19 mouse cellular contexts compared by ENCODE assay signal in genomic region chr8:54886987-54887785, GRCm38 (mm10). TPM values are rescaled to one million over a fixed set of nuclear protein-coding genes. Genes with fewer than 3 reads are reported as not detected.
A peak's percentile ranks its signal among the peaks of the same experiment; 100 is the strongest.
DNase-seq lines count a peak whose midpoint lies in the region; ATAC-seq and TF ChIP-seq lines count a peak whose summit lies in the region.
"Had no signal": no experiment of that assay in that cellular context is flagged by ENCODE, and none has a peak within 500 bp of the region (broad histone marks: within the 10 kb centered on the region; RNA-seq: fewer than 3 reads in every experiment).

Gene Wdr17 (minus strand): TSS chr8:54887184.

- H3K9me3 ChIP-seq in hindbrain, embryonic 14.5 days (ENCODE audit: control insufficient read depth, low read length): no peaks in the 10 kb centered on the region
- no peaks in the 10 kb centered on the region for H3K9me3 ChIP-seq in hindbrain, embryonic 11.5 days (ENCODE audit: control insufficient read depth, low read length)
- H3K9me3 ChIP-seq: limb, embryonic 12.5 days; lung, embryonic 15.5 days; neural tube, embryonic 13.5 days had no signal

- no peak for ATAC-seq in hindbrain, embryonic 14.5 days (ENCODE audit: low FRiP score)
- no peak for ATAC-seq in hindbrain, embryonic 11.5 days (ENCODE audit: low FRiP score)
- ATAC-seq: Patski had no signal

- no peak for TF ChIP-seq CTCF in brain, embryonic 14.5 days (IDR thresholded peaks at IDR 0.05; ENCODE audit: borderline replicate concordance, extremely low read depth, insufficient read depth, insufficient read length)

- H3K36me3 ChIP-seq in hindbrain, embryonic 14.5 days (replicated peaks; ENCODE audit: control insufficient read depth, insufficient read depth): no peaks in the 10 kb centered on the region
- H3K36me3 ChIP-seq in hindbrain, embryonic 11.5 days (ENCODE audit: control insufficient read depth, insufficient read depth, low read length): no peaks in the 10 kb centered on the region
- H3K36me3 ChIP-seq: limb, embryonic 12.5 days; lung, embryonic 15.5 days; neural tube, embryonic 13.5 days had no signal

- no peak for TF ChIP-seq POLR2A in brain, embryonic 14.5 days (IDR thresholded peaks at IDR 0.05; ENCODE audit: borderline replicate concordance, extremely low read depth, insufficient read depth, insufficient read length, poor library complexity, severe bottlenecking)

- intact Hi-C loops in left cerebral cortex, postnatal 14 days (cut with DNase I): loop anchor here (2.0 kb wide), 2 partner anchors 68 to 148 kb away; partner anchors contain the start of gene Gpm6a

- no peak within 1 kb of the TSS for H3K9ac ChIP-seq in hindbrain, embryonic 14.5 days
- H3K9ac ChIP-seq in hindbrain, embryonic 11.5 days (ENCODE audit: low read depth, low read length): no peak within 1 kb of the TSS
- H3K9ac ChIP-seq: limb, embryonic 12.5 days; lung, embryonic 15.5 days; neural tube, embryonic 13.5 days had no signal

- H3K27me3 ChIP-seq in hindbrain, embryonic 14.5 days (ENCODE audit: control insufficient read depth, insufficient read depth, low read length): no peaks in the 10 kb centered on the region
- no peaks in the 10 kb centered on the region for H3K27me3 ChIP-seq in hindbrain, embryonic 11.5 days (ENCODE audit: control insufficient read depth, insufficient read depth, low read length)
- H3K27me3 ChIP-seq: limb, embryonic 12.5 days; lung, embryonic 15.5 days; neural tube, embryonic 13.5 days had no signal

- WGBS in hindbrain, embryonic 14.5 days: 91% methylated on average over 9 of the region's 9 CpGs
- WGBS in hindbrain, embryonic 11.5 days: 90% methylated on average over 9 of the region's 9 CpGs

- no peaks in the 10 kb centered on the region for H3K4me1 ChIP-seq in hindbrain, embryonic 14.5 days (replicated peaks; ENCODE audit: control insufficient read depth, insufficient read depth, low read length)
- no peaks in the 10 kb centered on the region for H3K4me1 ChIP-seq in hindbrain, embryonic 11.5 days (replicated peaks; ENCODE audit: control insufficient read depth, insufficient read depth, low read length)
- H3K4me1 ChIP-seq: limb, embryonic 12.5 days; lung, embryonic 15.5 days; neural tube, embryonic 13.5 days had no signal

- H3K4me2 ChIP-seq in hindbrain, embryonic 14.5 days (replicated peaks): no peak within 1 kb of the TSS
- H3K4me2 ChIP-seq in hindbrain, embryonic 11.5 days (replicated peaks; ENCODE audit: low read depth, low read length): no peak within 1 kb of the TSS
- H3K4me2 ChIP-seq: limb, embryonic 12.5 days; lung, embryonic 15.5 days; neural tube, embryonic 13.5 days had no signal

- no peak for DNase-seq in hindbrain, embryonic 14.5 days (ENCODE audit: low spot score)
- no peak for DNase-seq in hindbrain, embryonic 11.5 days (ENCODE audit: low spot score)
- DNase-seq in brain, embryonic 14.5 days (ENCODE audit: low read depth): no peak
- DNase-seq in layer of hippocampus, adult 8-10 months (ENCODE audit: low spot score in 2 of 2): peak in 1 of 2 experiments; percentile 21
- peak; percentile 60 to 83 for DNase-seq in left cerebral cortex, postnatal 14 days (ENCODE audit: low spot score in 2 of 2)
- no peak for DNase-seq in cerebellum, postnatal 36 days
- no peak for DNase-seq in kidney, postnatal 14 days
- no peak for DNase-seq in adrenal gland, adult 8-10 months
- DNase-seq: adrenal gland, postnatal 10 days; embryo, embryonic 11 days; gastrocnemius, postnatal 25 days; heart, postnatal 14 days had no signal

- H3K27ac ChIP-seq in hindbrain, embryonic 14.5 days: no peak within 1 kb of the TSS
- no peak within 1 kb of the TSS for H3K27ac ChIP-seq in hindbrain, embryonic 11.5 days (ENCODE audit: low read depth, low read length)
- H3K27ac ChIP-seq: limb, embryonic 12.5 days; lung, embryonic 15.5 days; neural tube, embryonic 13.5 days; stomach, postnatal 0 days had no signal

- no peak within 1 kb of the TSS for H3K4me3 ChIP-seq in hindbrain, embryonic 14.5 days (replicated peaks; ENCODE audit: low read length)
- no peak within 1 kb of the TSS for H3K4me3 ChIP-seq in hindbrain, embryonic 11.5 days (ENCODE audit: low read depth, low read length)
- H3K4me3 ChIP-seq: erythroblast, embryonic 14.5 days; limb, embryonic 12.5 days; lung, embryonic 15.5 days; neural tube, embryonic 13.5 days had no signal

RNA-seq across cellular contexts. Expression of gene Wdr17, which starts in this region (rescaled TPM):
- 13.4 and 16.8 TPM in 2 replicates for polyA plus RNA-seq in hindbrain, embryonic 14.5 days (2014; fragmentation: Nextera tagmentation; extraction: Ambion mirVana)
- polyA plus RNA-seq in hindbrain, embryonic 11.5 days (2014; fragmentation: Nextera tagmentation; extraction: Ambion mirVana): 2.4 and 4.6 TPM in 2 replicates
- polyA plus RNA-seq in brain, embryonic 14.5 days (2012; rRNA removed): 11.8 and 13.2 TPM in 2 replicates
- 10 to 100 TPM; 29.5 to 51.3 (median 37.4) TPM for total RNA-seq in layer of hippocampus, adult 8-10 months (2022)
- 10 to 100 TPM; 34.4 to 41.8 TPM for total RNA-seq in left cerebral cortex, postnatal 14 days (2021)
- 1 to 10 TPM; 1.0 to 2.3 (median 1.5) TPM for total RNA-seq in adrenal gland, adult 8-10 months (2022)
- total RNA-seq: heart, postnatal 14 days; megakaryocyte-erythroid progenitor cell, adult 5-6 weeks had no signal
- polyA plus RNA-seq: erythroblast, embryonic 14.5 days had no signal

Comparison
In these comparisons a context has a peak if more than half of its experiments do, and no peak if none do; other contexts are left out.
1. RNA of gene Wdr17 (total RNA-seq): 34.4 to 41.8 TPM in left cerebral cortex, postnatal 14 days and 29.5 to 51.3 TPM in layer of hippocampus, adult 8-10 months; 1.0 to 2.3 TPM in adrenal gland, adult 8-10 months; every median in the first group is over 4 times any median in the second.
2. DNase-seq: peak in left cerebral cortex, postnatal 14 days (2 of 2); none in hindbrain, embryonic 14.5 days (single experiment), hindbrain, embryonic 11.5 days (single experiment), brain, embryonic 14.5 days (single experiment), cerebellum, postnatal 36 days (0 of 2), kidney, postnatal 14 days (single experiment) and adrenal gland, adult 8-10 months (single experiment).